Mouse (Mus musculus): ENCODE data around the gene Cabp2.
"Not testable (repeated sequence)": the region's sequence is repeated elsewhere in the genome, so short reads cannot be mapped to it uniquely, and the experiment has no call there.

DNA sequence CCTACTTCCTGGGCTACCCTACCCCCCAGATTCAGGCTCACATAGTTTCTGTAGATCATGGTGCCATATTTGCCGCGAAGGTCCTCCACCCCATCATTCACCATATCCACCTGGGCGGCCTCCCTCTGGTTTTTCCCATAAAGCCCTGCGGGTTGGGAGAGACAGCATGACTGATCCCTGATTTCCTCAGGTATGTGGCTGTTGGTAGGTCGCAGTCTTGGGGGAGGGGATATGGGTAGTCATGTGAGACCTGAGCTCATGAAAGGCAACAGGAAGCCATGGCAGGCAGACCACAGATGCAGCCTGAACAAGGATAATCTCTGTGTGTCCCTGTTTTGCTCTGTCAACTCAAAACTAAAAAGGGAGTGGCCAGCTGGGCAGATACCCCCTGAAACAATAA is 40.4 kb upstream of the Cabp2 start:
- TF ChIP-seq CTCF, EP300 (IDR thresholded peaks at IDR 0.05; ENCODE audit: low read depth): not testable (repeated sequence)
